Mouse (Mus musculus): ENCODE data around the gene Vps37b.

Vps37b gene

DNA sequence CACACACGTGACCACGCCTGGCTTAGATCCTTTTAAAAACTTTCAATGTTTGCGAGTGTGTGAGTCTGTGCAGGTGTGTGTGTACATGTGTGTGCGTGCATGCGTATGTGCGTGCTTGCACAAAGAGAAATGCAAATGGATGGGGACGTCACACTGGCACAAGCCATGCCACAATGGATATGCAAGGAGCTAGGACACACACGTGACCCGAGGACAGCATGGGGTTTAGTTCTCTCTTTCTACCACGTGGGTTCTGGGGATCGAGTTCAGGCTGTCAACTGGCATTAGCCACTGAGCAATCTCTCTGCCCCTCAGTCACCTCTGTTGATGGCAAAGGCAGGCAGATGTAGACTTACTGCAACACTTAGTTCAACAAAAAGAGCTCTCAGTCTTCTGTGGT, 10.4 kb downstream of the Vps37b start:
- peak; percentile 39 for DNase-seq (ENCODE audit: low read depth)

DNA sequence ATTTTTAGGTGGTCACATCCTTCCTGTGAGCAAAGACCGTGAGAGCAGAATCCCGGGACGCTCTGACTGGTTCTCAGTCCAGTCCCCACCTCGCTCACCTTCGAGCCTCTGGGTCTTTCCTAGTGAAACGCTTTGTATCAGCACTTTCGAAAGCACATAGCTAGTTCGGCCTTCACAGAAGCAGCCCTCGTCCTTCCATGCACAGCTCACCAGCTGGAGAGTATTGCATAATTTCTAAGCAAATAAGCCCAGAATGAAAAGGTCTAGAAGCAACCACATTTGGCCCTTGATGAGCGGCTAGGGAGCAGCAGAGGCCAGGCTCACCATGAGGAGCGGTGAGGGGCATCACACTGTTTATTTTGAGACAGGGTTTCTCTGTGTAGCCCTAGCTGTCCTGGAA, 10.9 kb downstream of the Vps37b start:
- DNase-seq (ENCODE audit: low read depth) = peak; percentile 74

DNA sequence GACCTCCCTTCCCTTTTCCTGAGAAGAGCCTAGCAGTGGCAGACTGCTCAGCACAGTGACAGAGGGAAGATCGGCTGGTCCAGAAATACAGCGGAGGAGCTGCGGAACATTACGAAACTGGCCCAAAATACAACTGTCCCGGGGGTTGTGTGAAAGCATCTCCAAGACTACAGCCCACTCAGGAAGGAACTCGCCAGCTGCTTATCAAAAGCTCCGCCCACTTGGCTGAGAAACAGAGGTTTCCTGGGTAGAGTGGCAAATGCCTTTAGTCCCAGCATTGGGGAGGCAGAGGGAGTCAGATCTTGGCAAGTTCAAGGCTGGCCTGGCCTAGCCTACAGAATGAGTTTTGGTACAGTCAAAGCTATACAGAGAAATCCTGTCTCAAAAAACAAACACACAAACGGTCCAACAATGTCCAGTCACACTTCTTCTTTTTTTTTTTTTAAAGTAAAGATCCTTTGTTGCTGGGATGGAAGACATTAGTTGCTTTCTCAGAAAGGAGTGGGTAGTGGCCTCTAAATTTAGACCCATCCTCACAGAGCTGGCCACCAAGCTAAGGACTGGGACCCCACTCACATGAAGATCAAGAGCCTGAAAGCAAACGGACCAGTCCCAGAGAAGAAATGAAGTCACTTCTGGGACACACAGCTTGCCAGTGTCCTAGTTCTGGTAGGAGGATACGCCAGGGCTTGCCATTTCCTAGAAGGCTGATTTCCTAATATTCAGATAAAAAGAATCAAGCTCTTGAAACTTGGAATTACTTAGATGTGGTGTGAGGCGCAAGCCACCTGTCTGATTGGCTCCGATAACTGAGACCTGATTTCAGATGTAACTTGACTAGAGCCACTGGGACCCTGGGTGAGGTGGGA, 12.5 kb downstream of the Vps37b start:
- peak; percentile 99 for DNase-seq (ENCODE audit: low read depth)

DNA sequence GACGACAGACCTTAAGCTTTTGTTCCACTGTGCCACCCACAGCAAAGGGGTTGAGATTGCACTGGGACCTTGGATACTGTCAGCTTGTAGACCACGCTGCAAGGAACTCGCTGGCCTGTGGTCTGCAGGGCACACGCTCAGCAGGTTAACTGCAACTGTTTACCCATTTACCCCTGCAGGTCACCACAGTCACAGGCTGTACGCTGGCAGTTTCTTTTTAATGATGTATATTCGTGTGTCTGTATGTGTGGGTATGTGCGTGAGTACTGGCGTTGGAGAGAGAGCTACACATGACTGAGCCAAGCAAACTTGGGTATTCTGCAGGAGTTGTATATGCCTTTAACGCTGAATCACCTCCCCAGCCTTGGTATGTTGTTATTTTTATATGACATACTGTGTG, 13.4 kb downstream of the Vps37b start:
- DNase-seq (ENCODE audit: low read depth) = peak; percentile 53

DNA sequence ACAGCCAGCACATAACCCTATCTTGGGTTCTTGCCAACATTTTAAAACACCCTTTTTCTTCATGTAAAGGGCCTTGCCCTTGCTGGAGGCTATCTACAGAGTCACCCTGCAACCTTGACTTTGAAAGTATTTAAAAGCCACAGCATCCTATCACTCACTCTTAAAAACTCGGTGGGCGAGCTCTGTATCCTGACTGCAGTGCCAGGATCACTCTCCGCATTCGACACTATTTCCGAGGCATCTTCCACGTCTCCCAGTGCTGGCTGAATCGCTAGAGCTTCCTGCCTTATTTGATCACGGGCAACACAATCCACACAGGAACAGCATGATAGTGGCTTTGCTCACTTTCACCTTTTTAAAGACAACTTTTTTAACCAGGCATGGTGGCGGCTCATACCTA, 14.1 kb downstream of the Vps37b start:
- peak; percentile 36 for DNase-seq (ENCODE audit: low read depth)

DNA sequence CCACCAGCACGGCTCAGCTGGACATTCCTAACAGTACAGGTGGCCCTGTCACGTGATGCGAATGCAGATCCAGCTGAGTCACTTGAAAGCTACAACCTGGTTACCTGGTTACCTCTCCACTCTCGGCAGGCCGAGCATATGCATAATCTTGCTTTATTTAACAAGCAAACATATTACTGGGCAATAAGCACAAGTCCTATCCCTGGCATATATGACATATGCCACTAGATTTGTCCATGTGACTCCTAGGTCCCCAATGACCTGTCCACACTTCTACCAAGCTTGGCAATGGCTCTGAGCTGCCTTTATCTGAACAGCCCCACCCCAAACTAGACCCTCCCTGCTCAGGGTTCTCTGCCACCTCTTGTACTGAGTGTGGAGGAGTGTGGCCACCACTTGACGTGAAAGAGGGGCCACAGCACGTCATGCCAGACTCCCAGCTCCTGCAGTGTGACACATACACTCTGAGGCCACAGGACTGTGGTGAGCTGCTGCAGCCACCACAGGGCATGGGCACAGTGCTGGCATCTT, 15.7 kb downstream of the Vps37b start:
- peak; percentile 53 for DNase-seq (ENCODE audit: low read depth)

- no peak for DNase-seq (ENCODE audit: low read depth)
Measured at GRCm38 (mm10) chr5:124015727-124016126, 16.3 kb downstream of the Vps37b start.

DNA sequence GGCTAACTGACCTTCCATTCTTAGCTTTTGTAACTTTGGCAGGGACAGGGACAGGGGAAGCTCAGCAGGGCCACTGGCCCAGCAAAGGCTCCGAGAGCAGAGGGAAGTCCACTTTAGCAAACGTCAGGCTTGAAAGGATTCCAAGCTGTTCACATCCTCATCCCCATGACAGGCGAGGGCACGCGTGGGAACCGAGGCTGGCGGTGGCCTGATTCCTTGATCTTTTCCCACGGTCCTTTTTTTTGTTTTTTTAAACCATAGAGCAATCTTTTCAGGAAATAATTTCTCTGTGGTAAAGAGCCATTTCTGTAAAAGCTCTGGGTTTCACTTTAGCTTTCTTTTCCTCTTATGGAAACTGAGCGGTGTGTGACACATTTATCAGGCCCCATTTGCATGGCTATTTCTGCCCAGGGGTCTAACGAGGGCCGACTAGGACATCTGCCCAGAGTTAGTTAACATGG, 17.2 kb downstream of the Vps37b start:
- DNase-seq (ENCODE audit: low read depth) = peak; percentile 34

DNA sequence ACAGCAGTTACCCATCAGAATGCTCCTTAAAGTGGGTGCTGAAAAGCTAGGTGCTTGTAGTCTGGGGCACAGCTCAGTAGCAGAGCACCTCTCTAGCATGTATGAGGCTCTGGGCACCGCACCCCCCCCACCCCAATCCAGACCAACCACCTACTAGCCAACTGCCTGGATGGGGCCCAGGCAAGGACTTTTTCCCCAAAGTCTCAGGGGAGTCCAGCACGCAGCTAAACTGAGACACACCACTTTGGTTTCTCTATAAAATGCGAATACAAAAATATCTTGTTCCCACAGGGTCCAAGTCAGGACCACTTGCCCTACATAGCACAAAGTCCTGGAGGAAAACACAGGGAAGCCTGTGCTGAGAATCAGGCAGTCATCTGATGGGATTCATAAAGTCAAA, 17.9 kb downstream of the Vps37b start:
- DNase-seq (ENCODE audit: low read depth) = no peak

DNA sequence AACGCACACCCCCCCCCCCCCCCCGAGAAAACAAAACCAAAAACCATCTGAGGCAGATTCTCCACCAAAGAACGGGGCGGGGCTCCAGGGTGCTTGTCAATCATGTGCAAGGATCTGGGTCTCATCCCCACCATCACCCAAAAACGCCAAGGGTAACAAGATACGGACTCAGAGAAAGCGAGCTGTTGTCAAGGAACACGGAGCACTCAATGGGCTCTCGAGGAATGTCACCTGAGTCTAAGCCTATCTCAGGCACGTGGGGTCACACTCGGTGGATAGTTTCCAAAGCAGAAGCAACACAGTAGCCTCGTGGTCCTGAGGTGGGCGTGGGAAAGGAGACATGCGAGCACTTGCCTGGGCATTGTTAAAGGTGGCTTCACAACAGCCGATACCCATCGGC, 18.3 kb downstream of the Vps37b start:
- DNase-seq (ENCODE audit: low read depth) = no peak

DNA sequence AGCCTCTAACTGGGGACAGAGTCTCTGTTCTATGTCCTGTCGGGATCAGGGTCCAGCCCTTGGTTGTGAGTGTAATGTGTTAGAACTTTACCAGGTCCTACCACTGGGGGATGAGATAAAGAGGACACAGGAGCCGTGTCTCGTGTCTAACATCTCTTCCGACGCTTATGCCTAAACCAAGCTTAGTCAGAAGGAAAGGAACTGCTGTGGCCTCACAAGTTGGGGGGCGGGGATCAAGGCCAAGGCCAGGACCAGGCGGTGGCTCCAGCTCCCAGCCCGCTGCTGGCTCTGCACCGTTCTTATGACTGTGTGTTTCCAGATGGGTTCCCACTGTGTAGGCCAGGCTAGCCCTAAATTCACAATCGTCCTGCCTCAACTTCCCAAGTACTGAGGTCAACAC, 19.2 kb downstream of the Vps37b start:
- peak; percentile 81 for DNase-seq (ENCODE audit: low read depth)

- DNase-seq (ENCODE audit: low read depth) = peak; percentile 21
Measured at GRCm38 (mm10) chr5:124011927-124012326, 20.1 kb downstream of the Vps37b start.

DNA sequence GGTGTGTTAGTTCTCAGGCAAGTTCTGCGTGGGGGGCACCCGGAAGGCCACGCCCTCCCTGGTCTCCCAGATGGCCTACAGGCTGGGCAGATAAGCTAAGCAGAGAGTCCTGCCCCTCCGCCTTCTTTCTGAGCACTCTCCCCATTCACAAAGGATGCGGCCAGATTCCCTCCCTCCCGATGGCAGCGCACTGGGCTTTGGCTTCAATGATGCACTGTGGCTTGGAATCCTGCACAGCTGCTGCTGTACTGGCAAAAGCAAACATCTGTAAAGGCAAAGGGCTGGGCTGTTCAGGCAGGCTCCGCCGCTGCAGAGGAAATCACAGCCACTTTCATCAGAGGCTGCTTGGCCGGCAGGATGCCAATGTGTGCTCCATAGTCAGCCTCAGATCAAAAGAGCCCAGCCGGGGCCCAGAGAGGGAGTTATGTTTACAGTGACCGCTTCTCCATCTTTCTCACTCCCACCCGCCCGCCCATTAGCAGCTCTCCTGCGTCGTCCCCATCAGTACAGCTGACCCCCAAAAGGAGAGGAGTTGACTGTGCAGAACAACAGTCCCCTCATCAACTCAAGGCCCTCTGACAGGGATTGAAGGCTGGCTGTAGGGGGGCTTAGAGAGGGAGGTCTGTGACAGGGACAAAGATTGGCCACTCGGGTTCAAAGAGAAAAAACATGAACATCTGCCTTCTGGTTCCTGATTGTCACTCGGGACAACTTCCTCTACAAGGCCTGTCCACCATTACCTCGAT, 21.0 kb downstream of the Vps37b start:
- no peak for DNase-seq (ENCODE audit: low read depth)

- DNase-seq (ENCODE audit: low read depth) = no peak
Measured at GRCm38 (mm10) chr5:124010077-124010476, 22.0 kb downstream of the Vps37b start.

- peak; percentile 97 for DNase-seq (ENCODE audit: low read depth)
Measured at GRCm38 (mm10) chr5:124006891-124007491, 25.1 kb downstream of the Vps37b start.

- DNase-seq (ENCODE audit: low read depth) = no peak
Measured at GRCm38 (mm10) chr5:124006082-124006873, 25.8 kb downstream of the Vps37b start.

- DNase-seq (ENCODE audit: low read depth) = no peak
Measured at GRCm38 (mm10) chr5:124005591-124005990, 26.5 kb downstream of the Vps37b start.

DNA sequence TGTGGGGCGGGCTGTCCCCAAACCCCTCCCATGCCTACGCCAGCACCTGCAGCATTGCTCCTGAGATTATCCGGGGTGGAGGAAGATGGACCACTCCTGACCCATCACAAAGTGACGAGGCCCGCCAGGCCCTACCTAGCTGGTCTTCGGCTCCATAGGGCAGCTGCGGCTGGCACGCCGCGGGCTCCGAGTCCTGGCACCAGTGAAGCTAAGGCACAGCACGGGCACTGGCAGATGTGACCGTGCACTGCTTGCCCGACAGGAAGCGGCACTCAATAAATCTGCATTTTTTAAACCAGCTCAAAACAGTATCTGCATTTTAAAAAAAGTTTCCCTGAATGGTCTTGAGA, 26.9 kb downstream of the Vps37b start:
- DNase-seq (ENCODE audit: low read depth) = no peak

DNA sequence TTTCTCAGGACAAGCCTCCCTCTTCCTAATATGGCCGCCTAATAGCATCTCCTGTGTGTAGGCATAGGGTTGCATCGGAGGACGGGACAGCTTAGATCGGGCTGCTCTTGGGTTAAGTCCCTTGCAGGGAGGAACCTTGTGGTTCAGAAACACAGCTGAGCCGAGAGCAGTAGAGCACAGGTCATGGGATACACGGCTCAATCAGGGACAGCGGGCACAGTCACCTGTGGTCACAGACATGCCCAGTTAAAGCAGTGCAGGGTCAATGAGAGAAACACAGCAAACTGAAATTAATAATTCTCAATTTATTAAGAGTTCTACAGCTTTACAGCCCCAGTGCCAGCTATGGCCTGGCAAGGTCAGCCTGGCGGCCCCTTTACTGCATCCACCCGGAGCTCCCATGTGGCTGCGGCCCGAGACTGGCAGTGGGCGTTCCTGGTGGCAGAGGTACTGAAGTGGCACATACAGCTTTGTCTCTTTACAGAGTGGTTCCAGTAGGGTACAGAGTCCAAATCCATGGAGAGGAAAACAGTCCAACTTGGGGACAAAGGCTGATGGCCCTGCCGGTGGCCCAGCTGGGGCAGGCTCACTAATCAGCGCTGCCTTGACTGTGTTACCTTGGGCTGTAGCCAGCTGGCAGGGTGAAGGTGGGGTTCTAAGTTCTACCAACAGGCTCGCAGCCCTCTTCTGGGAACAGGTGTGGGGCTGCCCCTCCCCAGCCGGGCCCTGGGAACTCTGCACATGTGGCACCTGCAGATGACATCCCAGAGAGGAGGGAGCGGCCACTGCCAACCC, 27.5 kb downstream of the Vps37b start:
- DNase-seq (ENCODE audit: low read depth) = no peak

DNA sequence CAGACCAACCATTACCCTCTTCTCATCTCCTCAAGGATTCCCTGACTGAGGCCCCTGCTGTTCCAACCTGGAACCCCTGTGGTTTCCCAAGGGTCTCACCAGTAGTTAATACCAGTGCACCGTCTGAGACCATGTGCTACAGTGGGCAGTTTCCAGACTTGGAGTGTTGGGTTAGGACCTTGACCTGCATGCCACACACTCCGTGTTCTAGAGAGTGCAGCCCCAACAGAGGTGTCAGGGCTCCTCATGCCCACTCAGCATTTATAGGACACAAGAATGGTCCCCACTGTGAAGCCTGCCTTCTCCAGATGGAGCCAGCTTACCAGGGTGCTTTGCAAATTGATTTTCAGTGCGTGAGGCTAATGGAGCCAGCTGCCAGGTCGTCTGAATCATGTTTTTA, 28.7 kb downstream of the Vps37b start:
- DNase-seq (ENCODE audit: low read depth) = no peak

DNA sequence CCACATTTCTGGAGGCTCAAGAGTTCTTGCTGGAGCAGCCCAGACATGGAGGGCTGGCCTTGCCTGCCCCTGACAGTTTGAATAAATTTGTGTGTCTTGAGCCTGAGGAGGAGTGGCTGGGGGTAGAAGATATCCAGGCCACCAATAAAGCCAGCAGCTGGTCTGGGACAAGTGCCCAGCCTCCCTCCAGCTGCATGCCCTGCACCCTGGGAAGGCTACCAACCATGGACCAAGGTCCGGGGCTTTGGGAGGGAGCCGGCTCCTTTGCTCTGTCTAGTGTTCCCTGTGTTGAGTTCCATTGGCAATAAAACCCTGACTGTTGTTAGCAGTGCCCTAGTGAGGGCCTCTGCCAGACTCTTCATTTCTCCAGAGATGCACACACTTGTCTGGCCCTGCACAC, 29.2 kb downstream of the Vps37b start:
- DNase-seq (ENCODE audit: low read depth) = no peak
